Mouse (Mus musculus) bone marrow, adult 2 months (tissue): ENCODE measurements around the gene Nif3l1.

Source experiments
- CTCF ChIP-seq: fragments of 200-500 bp; IDR thresholded peaks from 2 replicates; pipeline ENCODE4 v1.5.1; 2011; ENCODE audit warnings: low read length, control low read depth; ENCODE audit not compliant: control insufficient read depth, insufficient read depth
- POLR2A ChIP-seq: fragments of 200-500 bp; IDR thresholded peaks from 2 replicates; pipeline ENCODE4 v1.6.1; 2011; ENCODE audit warnings: low read depth, mild to moderate bottlenecking, control low read depth, low read length, borderline replicate concordance; ENCODE audit not compliant: control insufficient read depth

DNA sequence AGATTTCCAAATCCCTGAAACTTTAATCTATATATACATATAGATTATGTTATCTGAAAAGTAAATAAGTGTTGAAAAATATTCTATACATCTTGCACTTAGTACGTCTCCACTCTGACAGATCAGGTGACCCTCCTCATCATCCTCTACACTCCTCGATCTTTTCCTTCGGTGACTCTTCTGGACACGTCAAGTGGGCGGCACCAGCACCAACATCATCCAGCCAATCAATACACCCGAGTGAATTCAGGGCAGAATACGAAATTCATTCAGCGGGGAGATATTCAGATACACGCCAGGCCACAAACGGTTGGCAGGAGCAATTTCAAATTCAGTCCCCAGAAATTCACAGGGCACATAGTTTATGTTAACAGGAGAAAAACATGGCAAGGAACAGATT, 24.9 kb upstream of the Nif3l1 start:
- TF ChIP-seq CTCF = no peak
- no peak for TF ChIP-seq POLR2A
